Mouse (Mus musculus) cerebellum, adult 9-11 months (tissue): ENCODE results near the gene Clcn2.
A peak's percentile ranks its signal among the peaks of the same experiment; 100 is the strongest.
"Not testable (repeated sequence)": the region's sequence is repeated elsewhere in the genome, so short reads cannot be mapped to it uniquely, and the experiment has no call there.

ENCODE experiments used
- DNase-seq: peaks from one replicate; pipeline ENCODE4 v3.0.0; 2022

The Clcn2 gene

GRCm38 (mm10) chr16:20700036-20700435, 17.5 kb downstream of the Clcn2 start:
- peak; percentile 79 for DNase-seq

- DNase-seq, result no peak
These were observed 18.3 kb downstream of the Clcn2 start for GRCm38 (mm10) chr16:20699266-20699665.

- DNase-seq, result peak; percentile 92
These were observed 21.8 kb downstream of the Clcn2 start for GRCm38 (mm10) chr16:20695622-20696323.

- DNase-seq, result peak; percentile 81
These were observed 22.8 kb downstream of the Clcn2 start for GRCm38 (mm10) chr16:20694781-20695180.

GRCm38 (mm10) chr16:20693111-20693701, 24.3 kb downstream of the Clcn2 start, which contains the start of gene Fam131a:
Fam131a (plus strand) TSS chr16:20693241.
- peak; percentile 96 for DNase-seq

- peak; percentile 67 for DNase-seq
These were observed 25.1 kb downstream of the Clcn2 start for GRCm38 (mm10) chr16:20692241-20692965.

- DNase-seq, result no peak
These were observed 25.9 kb downstream of the Clcn2 start for GRCm38 (mm10) chr16:20691617-20692016.

GRCm38 (mm10) chr16:20690774-20691173, 26.8 kb downstream of the Clcn2 start:
- DNase-seq, result peak; percentile 18

- DNase-seq, result peak; percentile 81
These were observed 39.4 kb downstream of the Clcn2 start for GRCm38 (mm10) chr16:20677974-20678675.

- no peak for DNase-seq
These were observed 40.2 kb downstream of the Clcn2 start for GRCm38 (mm10) chr16:20677380-20677779.

- no peak for DNase-seq
These were observed 40.8 kb downstream of the Clcn2 start for GRCm38 (mm10) chr16:20676702-20677101.

- no peak for DNase-seq
These were observed 42.3 kb downstream of the Clcn2 start for GRCm38 (mm10) chr16:20675213-20675612.

- peak; percentile 60 for DNase-seq
These were observed 43.7 kb downstream of the Clcn2 start for GRCm38 (mm10) chr16:20673706-20674303.

- peak; percentile 73 for DNase-seq
These were observed 44.4 kb downstream of the Clcn2 start for GRCm38 (mm10) chr16:20672965-20673705.

GRCm38 (mm10) chr16:20672500-20672902, 45.0 kb downstream of the Clcn2 start:
- peak; percentile 97 for DNase-seq

GRCm38 (mm10) chr16:20671886-20672285, 45.7 kb downstream of the Clcn2 start:
- peak; percentile 48 for DNase-seq

- DNase-seq, result no peak
These were observed 47.3 kb downstream of the Clcn2 start for GRCm38 (mm10) chr16:20670291-20670690.

- DNase-seq, result not testable (repeated sequence)
These were observed 49.5 kb downstream of the Clcn2 start, which contains the start of gene Eif4g1 for GRCm38 (mm10) chr16:20668013-20668412. Eif4g1 (plus strand) TSS chr16:20668313.

GRCm38 (mm10) chr16:20657661-20658060, 59.9 kb downstream of the Clcn2 start:
- no peak for DNase-seq

GRCm38 (mm10) chr16:20653315-20653714, 64.2 kb downstream of the Clcn2 start:
- DNase-seq, result no peak
